Mouse (Mus musculus): ENCODE data around the gene Olfm3. TPM values are rescaled to one million over a fixed set of nuclear protein-coding genes. Genes with fewer than 3 reads are reported as not detected.

The Olfm3 gene
- total RNA-seq, 4 experiments from 2014 or later, result 14.7 to 29.1 (median 21.9) TPM

GRCm38 (mm10) chr3:115080428-115081181 lies 176.7 kb downstream of the Olfm3 start:
- no peak for DNase-seq (ENCODE audit: low spot score in 2 of 2)

- DNase-seq (ENCODE audit: low spot score in 2 of 2), result no peak
Observed at GRCm38 (mm10) chr3:115081371-115081770, 177.5 kb downstream of the Olfm3 start.

GRCm38 (mm10) chr3:115082947-115083346 lies 179.1 kb downstream of the Olfm3 start:
- no peak for DNase-seq (ENCODE audit: low spot score in 2 of 2)

GRCm38 (mm10) chr3:115088281-115088680 lies 184.4 kb downstream of the Olfm3 start:
- no peak for DNase-seq (ENCODE audit: low spot score in 2 of 2)

GRCm38 (mm10) chr3:115090670-115091069 lies 186.8 kb downstream of the Olfm3 start:
- DNase-seq (ENCODE audit: low spot score in 2 of 2), result no peak

GRCm38 (mm10) chr3:115095496-115095895 lies 191.6 kb downstream of the Olfm3 start:
- DNase-seq (ENCODE audit: low spot score in 2 of 2), result no peak

- no peak for DNase-seq (ENCODE audit: low spot score in 2 of 2)
Observed at GRCm38 (mm10) chr3:115099590-115099989, 195.7 kb downstream of the Olfm3 start.

- no peak for DNase-seq (ENCODE audit: low spot score in 2 of 2)
Observed at GRCm38 (mm10) chr3:115104155-115104801, 200.4 kb downstream of the Olfm3 start.

- DNase-seq (ENCODE audit: low spot score in 2 of 2), result no peak
Observed at GRCm38 (mm10) chr3:115104802-115105493, 201.1 kb downstream of the Olfm3 start.

GRCm38 (mm10) chr3:115145722-115146121 lies 241.8 kb downstream of the Olfm3 start:
- no peak for DNase-seq (ENCODE audit: low spot score in 2 of 2)

- DNase-seq (ENCODE audit: low spot score in 2 of 2), result no peak
Observed at GRCm38 (mm10) chr3:115146244-115146643, 242.4 kb downstream of the Olfm3 start.

- DNase-seq (ENCODE audit: low spot score in 2 of 2), result no peak
Observed at GRCm38 (mm10) chr3:115158903-115159473, 255.1 kb downstream of the Olfm3 start.

GRCm38 (mm10) chr3:115174625-115175024 lies 270.7 kb downstream of the Olfm3 start:
- DNase-seq (ENCODE audit: low spot score in 2 of 2), result no peak
